Mouse (Mus musculus) kidney, embryonic 16.5 days (tissue): ENCODE measurements around the gene Swt1. TPM values are rescaled to one million over a fixed set of nuclear protein-coding genes. Genes with fewer than 3 reads are reported as not detected.
"Not testable (repeated sequence)": the region's sequence is repeated elsewhere in the genome, so short reads cannot be mapped to it uniquely, and the experiment has no call there.

Source experiments
- ATAC-seq: fragments of 200-750 bp; cut with Nextera tagmentation; 2 replicates; pipeline ENCODE4 v1.8.0; 2017; ENCODE audit warnings: moderate TSS enrichment; ENCODE audit not compliant: low FRiP score, low TSS enrichment
- H3K27ac ChIP-seq: fragments of 300-500 bp; sonication (generic); 2 replicates; pipeline ENCODE4 v1.5.1; 2014; ENCODE audit warnings: low read length
- H3K27me3 ChIP-seq: fragments of 300-500 bp; sonication (generic); 2 replicates; pipeline ENCODE4 v1.6.1; 2014; ENCODE audit warnings: low read length, control low read depth, mixed read lengths; ENCODE audit not compliant: insufficient read depth
- H3K36me3 ChIP-seq: fragments of 300-500 bp; sonication (generic); 2 replicates; pipeline ENCODE4 v1.6.1; 2014; ENCODE audit warnings: low read length, control low read depth, mixed read lengths; ENCODE audit not compliant: insufficient read depth
- H3K4me1 ChIP-seq: fragments of 300-500 bp; sonication (generic); 2 replicates; pipeline ENCODE4 v1.6.1; 2014; ENCODE audit warnings: low read length, control low read depth, mixed read lengths; ENCODE audit not compliant: insufficient read depth
- H3K4me2 ChIP-seq: fragments of 300-500 bp; sonication (generic); replicated peaks from 2 replicates; pipeline ENCODE4 v1.6.1; 2014; ENCODE audit warnings: low read depth, low read length
- H3K4me3 ChIP-seq: fragments of 300-500 bp; sonication (generic); 2 replicates; pipeline ENCODE4 v1.5.1; 2014; ENCODE audit warnings: mild to moderate bottlenecking, low read length
- H3K9ac ChIP-seq: fragments of 300-500 bp; sonication (generic); replicated peaks from 2 replicates; pipeline ENCODE4 v1.6.1; 2014; ENCODE audit warnings: low read length
- H3K9me3 ChIP-seq: fragments of 300-500 bp; sonication (generic); 2 replicates; pipeline ENCODE4 v1.6.1; 2016; ENCODE audit warnings: low read length, control low read depth
- WGBS: fragments of 180-500 bp; shearing (Covaris S2); extraction: QIAGEN DNeasy Blood & Tissue Kit; methylation state at CpG from one replicate; pipeline ENCODE4 v1.1.7; 2014; 5-methylcytosine and 5-hydroxymethylcytosine counted together
- polyA plus RNA-seq: library from polyadenylated mRNA; unstranded; fragments of >200 nt; fragmentation: Nextera tagmentation; extraction: Ambion mirVana; gene quantifications from 2 replicates; pipeline ENCODE4 v1.2.1, GENCODE M21; 2015

The Swt1 gene
- 17.1 and 23.7 TPM in 2 replicates for polyA plus RNA-seq

- Histone ChIP-seq H3K4me1 (peaks cover 14% of the 10 kb centered on the region), H3K9me3 (no peaks in the 10 kb centered on the region), H3K9ac (peak within 1 kb of the TSS; percentile 94), H3K4me3 (peak within 1 kb of the TSS; percentile 88), H3K27me3 (no peaks in the 10 kb centered on the region), H3K27ac (peak within 1 kb of the TSS; percentile 98), H3K36me3 (0 out of 2 replicates have a peak, but pooled peaks cover 3% of the 10 kb centered on the region), H3K4me2 (peak within 1 kb of the TSS; percentile 63)
- ATAC-seq, result peak; percentile 100
- WGBS, result under 1% methylated on average over 74 of the region's 74 CpGs
These were observed at the start of gene Swt1, which contains the start of gene Trmt1l for GRCm38 (mm10) chr1:151428263-151429221. TSS of gene Swt1 (minus strand) at chr1:151428455. TSS of gene Trmt1l (plus strand) at chr1:151428542.

GRCm38 (mm10) chr1:151472386-151472785, 44.1 kb upstream of the Swt1 start:
- H3K9ac ChIP-seq, H3K4me1 ChIP-seq, H3K9me3 ChIP-seq, H3K27me3 ChIP-seq, H3K27ac ChIP-seq, H3K4me3 ChIP-seq, H3K4me2 ChIP-seq, ATAC-seq: not testable (repeated sequence)
- peaks cover 64% of the 10 kb centered on the region for H3K36me3 ChIP-seq
- WGBS, result 90% methylated on average over 8 of the region's 8 CpGs

- no peaks in the 10 kb centered on the region for H3K4me1 ChIP-seq
- H3K4me2 ChIP-seq, result no peak overlapping the region
- no peaks in the 10 kb centered on the region for H3K27me3 ChIP-seq
- peaks cover 61% of the 10 kb centered on the region for H3K36me3 ChIP-seq
- H3K9me3 ChIP-seq, result no peaks in the 10 kb centered on the region
- no peak overlapping the region for H3K4me3 ChIP-seq
- no peak overlapping the region for H3K9ac ChIP-seq
- ATAC-seq, result peak; percentile 35; the same call in 1 of the 2 replicates
- WGBS, result 55% methylated on average over 7 of the region's 7 CpGs
- H3K27ac ChIP-seq, result no peak overlapping the region
These were observed 43.2 kb upstream of the Swt1 start for GRCm38 (mm10) chr1:151471429-151471828.

GRCm38 (mm10) chr1:151466571-151466970, 38.3 kb upstream of the Swt1 start:
- H3K9ac ChIP-seq, result no peak overlapping the region
- no peak for ATAC-seq
- peaks cover 28% of the 10 kb centered on the region for H3K36me3 ChIP-seq
- H3K27ac ChIP-seq, result no peak overlapping the region
- H3K4me1 ChIP-seq, result no peaks in the 10 kb centered on the region
- H3K27me3 ChIP-seq, result no peaks in the 10 kb centered on the region
- no peaks in the 10 kb centered on the region for H3K9me3 ChIP-seq
- H3K4me2 ChIP-seq, result no peak overlapping the region
- WGBS, result 86% methylated on average over 4 of the region's 4 CpGs
- no peak overlapping the region for H3K4me3 ChIP-seq

- Histone ChIP-seq H3K9me3 (no peaks in the 10 kb centered on the region), H3K36me3 (peaks cover 32% of the 10 kb centered on the region), H3K4me3 (no peak overlapping the region), H3K9ac (no peak overlapping the region), H3K27me3 (no peaks in the 10 kb centered on the region), H3K4me1 (no peaks in the 10 kb centered on the region), H3K27ac (no peak overlapping the region), H3K4me2 (no peak overlapping the region)
- peak; percentile 61; the same call in 1 of the 2 replicates for ATAC-seq
- WGBS, result 37% methylated on average over 4 of the region's 4 CpGs
These were observed 36.7 kb upstream of the Swt1 start for GRCm38 (mm10) chr1:151464914-151465313.

- Histone ChIP-seq H3K36me3 (peaks cover 41% of the 10 kb centered on the region), H3K4me2 (no peak overlapping the region), H3K4me3 (no peak overlapping the region), H3K27ac (no peak overlapping the region), H3K9me3 (no peaks in the 10 kb centered on the region), H3K4me1 (no peaks in the 10 kb centered on the region), H3K27me3 (no peaks in the 10 kb centered on the region), H3K9ac (no peak overlapping the region)
- no peak for ATAC-seq
- WGBS, result 87% methylated on average over 9 of the region's 9 CpGs
These were observed 33.0 kb upstream of the Swt1 start for GRCm38 (mm10) chr1:151461265-151461664.

- Histone ChIP-seq H3K9me3 (no peaks in the 10 kb centered on the region), H3K4me1 (no peaks in the 10 kb centered on the region), H3K9ac (no peak overlapping the region), H3K4me3 (no peak overlapping the region), H3K27ac (no peak overlapping the region), H3K27me3 (no peaks in the 10 kb centered on the region), H3K4me2 (no peak overlapping the region), H3K36me3 (peaks cover 58% of the 10 kb centered on the region)
- ATAC-seq, result no peak
- 80% methylated on average over 5 of the region's 5 CpGs for WGBS
These were observed 28.8 kb upstream of the Swt1 start for GRCm38 (mm10) chr1:151457087-151457486.

- 97% methylated on average over 11 of the region's 11 CpGs for WGBS
- Histone ChIP-seq H3K9ac (no peak overlapping the region), H3K4me2 (no peak overlapping the region), H3K9me3 (no peaks in the 10 kb centered on the region), H3K36me3 (peaks cover 57% of the 10 kb centered on the region), H3K27ac (no peak overlapping the region), H3K27me3 (no peaks in the 10 kb centered on the region), H3K4me1 (no peaks in the 10 kb centered on the region), H3K4me3 (no peak overlapping the region)
- ATAC-seq, result no peak
These were observed 23.7 kb upstream of the Swt1 start for GRCm38 (mm10) chr1:151451946-151452345.

- no peak overlapping the region for H3K4me2 ChIP-seq
- H3K4me3 ChIP-seq, result no peak overlapping the region
- H3K4me1 ChIP-seq, result no peaks in the 10 kb centered on the region
- ATAC-seq, result no peak
- H3K9ac ChIP-seq, result no peak overlapping the region
- peaks cover 54% of the 10 kb centered on the region for H3K36me3 ChIP-seq
- WGBS, result 100% methylated on average over 1 of the region's 2 CpGs
- H3K27ac ChIP-seq, result no peak overlapping the region
- no peaks in the 10 kb centered on the region for H3K27me3 ChIP-seq
- H3K9me3 ChIP-seq, result no peaks in the 10 kb centered on the region
These were observed 22.6 kb upstream of the Swt1 start for GRCm38 (mm10) chr1:151450851-151451250.

- peaks cover 62% of the 10 kb centered on the region for H3K36me3 ChIP-seq
- WGBS, result 96% methylated on average over 10 of the region's 10 CpGs
These were observed 21.6 kb upstream of the Swt1 start for GRCm38 (mm10) chr1:151449866-151450265.

More at GRCm38 (mm10) chr1:151449866-151450265, 21.6 kb upstream of the Swt1 start:
- Histone ChIP-seq H3K9ac (no peak overlapping the region), H3K9me3 (no peaks in the 10 kb centered on the region), H3K4me2 (no peak overlapping the region), H3K27me3 (no peaks in the 10 kb centered on the region), H3K27ac (no peak overlapping the region), H3K4me1 (no peaks in the 10 kb centered on the region), H3K4me3 (no peak overlapping the region)
- no peak for ATAC-seq
